Comparison of ENCODE assay signal across 18 mouse cellular contexts in genomic region chr16:21665423-21665986, GRCm38 (mm10). TPM values are rescaled to one million over a fixed set of nuclear protein-coding genes. Genes with fewer than 3 reads are reported as not detected.
DNase-seq lines count a peak whose midpoint lies in the region; ATAC-seq and TF ChIP-seq lines count a peak whose summit lies in the region.
"Had no signal": no experiment of that assay in that cellular context is flagged by ENCODE, and none has a peak within 500 bp of the region (broad histone marks: within the 10 kb centered on the region; RNA-seq: fewer than 3 reads in every experiment).

No protein-coding gene starts in this region.

- peak overlapping the region; percentile 14; the same call in 1 of the 2 replicates for H3K27ac ChIP-seq in layer of hippocampus, adult 2 months
- H3K27ac ChIP-seq in forebrain, embryonic 16.5 days (ENCODE audit: low read length), result no peak overlapping the region
- peak overlapping the region; percentile 89 for H3K27ac ChIP-seq in midbrain, embryonic 12.5 days (replicated peaks)
- no peak overlapping the region for H3K27ac ChIP-seq in heart, embryonic 12.5 days (ENCODE audit: poor library complexity, severe bottlenecking)
- H3K27ac ChIP-seq: heart, embryonic 15.5 days; intestine, embryonic 15.5 days; limb, embryonic 13.5 days had no signal

- no peak for TF ChIP-seq POLR2A in lung, adult 2 months (IDR thresholded peaks at IDR 0.05; ENCODE audit: borderline replicate concordance, extremely low read depth, low read depth, low read length)

- H3K27me3 ChIP-seq in forebrain, embryonic 16.5 days (replicated peaks; ENCODE audit: control insufficient read depth, insufficient read depth, low read length), result no peaks in the 10 kb centered on the region
- H3K27me3 ChIP-seq in midbrain, embryonic 12.5 days, result no peaks in the 10 kb centered on the region
- peaks cover 14% of the 10 kb centered on the region; the same call in 1 of the 2 replicates for H3K27me3 ChIP-seq in heart, embryonic 12.5 days (replicated peaks)
- H3K27me3 ChIP-seq: intestine, embryonic 15.5 days had no signal

- TF ChIP-seq CTCF in layer of hippocampus, adult 2 months (conservative IDR thresholded peaks at IDR 0.05), result no peak
- TF ChIP-seq CTCF in lung, adult 2 months (IDR thresholded peaks at IDR 0.05; ENCODE audit: insufficient read depth, low read length), result no peak

- H3K4me1 ChIP-seq in forebrain, embryonic 16.5 days (replicated peaks; ENCODE audit: control insufficient read depth, insufficient read depth, low read length), result peaks cover 15% of the 10 kb centered on the region
- H3K4me1 ChIP-seq in midbrain, embryonic 12.5 days, result peaks cover 41% of the 10 kb centered on the region
- no peaks in the 10 kb centered on the region for H3K4me1 ChIP-seq in lung, adult 2 months (ENCODE audit: control insufficient read depth, insufficient read depth, low read length)
- peaks cover 15% of the 10 kb centered on the region for H3K4me1 ChIP-seq in heart, embryonic 12.5 days (replicated peaks)
- H3K4me1 ChIP-seq: intestine, embryonic 15.5 days had no signal

- H3K9ac ChIP-seq in forebrain, embryonic 16.5 days (replicated peaks; ENCODE audit: low read depth, low read length), result 0 out of 2 replicates have a peak overlapping the region, but pooled peaks have one; percentile 17
- H3K9ac ChIP-seq in midbrain, embryonic 12.5 days (replicated peaks), result no peak overlapping the region
- H3K9ac ChIP-seq in heart, embryonic 12.5 days, result no peak overlapping the region
- H3K9ac ChIP-seq: heart, embryonic 15.5 days; intestine, embryonic 15.5 days; limb, embryonic 13.5 days; lung, embryonic 14.5 days had no signal

- H3K4me2 ChIP-seq in forebrain, embryonic 16.5 days (ENCODE audit: low read length), result no peak overlapping the region
- peak overlapping the region; percentile 35 for H3K4me2 ChIP-seq in midbrain, embryonic 12.5 days (replicated peaks)
- no peak overlapping the region for H3K4me2 ChIP-seq in heart, embryonic 12.5 days
- H3K4me2 ChIP-seq: heart, embryonic 15.5 days; intestine, embryonic 15.5 days; limb, embryonic 13.5 days; lung, embryonic 14.5 days had no signal

- no peaks in the 10 kb centered on the region for H3K36me3 ChIP-seq in forebrain, embryonic 16.5 days (ENCODE audit: control insufficient read depth, insufficient read depth)
- peaks cover 13% of the 10 kb centered on the region; the same call in 1 of the 2 replicates for H3K36me3 ChIP-seq in midbrain, embryonic 12.5 days
- H3K36me3 ChIP-seq in heart, embryonic 12.5 days, result no peaks in the 10 kb centered on the region
- H3K36me3 ChIP-seq: heart, embryonic 15.5 days; intestine, embryonic 15.5 days; limb, embryonic 13.5 days had no signal

- no peak overlapping the region for H3K4me3 ChIP-seq in layer of hippocampus, adult 2 months
- no peak overlapping the region for H3K4me3 ChIP-seq in forebrain, embryonic 16.5 days (replicated peaks; ENCODE audit: low read length)
- H3K4me3 ChIP-seq in midbrain, embryonic 12.5 days, result no peak overlapping the region
- no peak overlapping the region for H3K4me3 ChIP-seq in lung, adult 2 months (replicated peaks; ENCODE audit: extremely low read depth, low read depth, low read length)
- no peak overlapping the region for H3K4me3 ChIP-seq in heart, embryonic 12.5 days
- H3K4me3 ChIP-seq: erythroblast, embryonic 14.5 days; heart, embryonic 15.5 days; intestine, embryonic 15.5 days; limb, embryonic 13.5 days had no signal

- peak; percentile 31; the same call in 1 of the 2 replicates for ATAC-seq in forebrain, embryonic 16.5 days
- peak; percentile 72 for ATAC-seq in midbrain, embryonic 12.5 days (ENCODE audit: low FRiP score, low read depth)
- no peak for ATAC-seq in heart, embryonic 12.5 days (ENCODE audit: insufficient number of reproducible peaks, low FRiP score)
- ATAC-seq: activated CD4-positive, CD25-positive, alpha-beta regulatory T cell, adult 4 months; intestine, embryonic 15.5 days had no signal

- DNase-seq in layer of hippocampus, adult 2 months (ENCODE audit: low spot score in 2 of 2), result no peak
- DNase-seq in layer of hippocampus, adult 18-20 months (ENCODE audit: low spot score in 2 of 2), result no peak
- DNase-seq in retina, postnatal 1 day, result peak; percentile 60
- no peak for DNase-seq in lung, adult 2 months
- DNase-seq in kidney, adult 9 months, result no peak
- DNase-seq: gastrocnemius, postnatal 10 days; kidney, postnatal 25 days; layer of hippocampus, postnatal 36 days; lung, embryonic 14.5 days; right cerebral cortex, postnatal 4 days had no signal

- 10% methylated on average over 4 of the region's 4 CpGs for WGBS in forebrain, embryonic 16.5 days
- WGBS in midbrain, embryonic 12.5 days, result 5% methylated on average over 4 of the region's 4 CpGs
- 53% methylated on average over 4 of the region's 4 CpGs for WGBS in lung, adult 2 months
- 29% methylated on average over 4 of the region's 4 CpGs for WGBS in heart, embryonic 12.5 days

- H3K9me3 ChIP-seq in forebrain, embryonic 16.5 days (ENCODE audit: control insufficient read depth, low read length), result 0 out of 2 replicates have a peak, but pooled peaks cover 2% of the 10 kb centered on the region
- H3K9me3 ChIP-seq in midbrain, embryonic 12.5 days, result no peaks in the 10 kb centered on the region
- peaks cover 3% of the 10 kb centered on the region; the same call in 1 of the 2 replicates for H3K9me3 ChIP-seq in heart, embryonic 12.5 days (replicated peaks)
- H3K9me3 ChIP-seq: heart, embryonic 15.5 days; intestine, embryonic 15.5 days had no signal

RNA-seq across cellular contexts. Expression of gene 2510009E07Rik, which starts 29.0 kb away (rescaled TPM):
- total RNA-seq in layer of hippocampus, adult 2 months (2021), result 10 to 100 TPM; 38.4 to 40.3 TPM
- 10 to 100 TPM; 38.0 to 43.8 TPM for total RNA-seq in layer of hippocampus, adult 18-20 months (2021)
- 43.0 and 43.9 TPM in 2 replicates for polyA plus RNA-seq in forebrain, embryonic 16.5 days (2015; fragmentation: Nextera tagmentation; extraction: Ambion mirVana)
- 144 and 150 TPM in 2 replicates for polyA plus RNA-seq in midbrain, embryonic 12.5 days (2016; fragmentation: Nextera tagmentation; extraction: Ambion mirVana)
- polyA plus RNA-seq in lung, adult 2 months (2012; rRNA removed), result 20.9 and 22.5 TPM in 2 replicates
- 26.7 and 26.8 TPM in 2 replicates for polyA plus RNA-seq in heart, embryonic 12.5 days (2016; fragmentation: Nextera tagmentation; extraction: Ambion mirVana)
- polyA plus RNA-seq: erythroblast, embryonic 14.5 days had no signal

Comparison
In these comparisons a context has a peak if more than half of its experiments do, and no peak if none do; other contexts are left out.
1. H3K27ac ChIP-seq: peak in layer of hippocampus, adult 2 months (single experiment) and midbrain, embryonic 12.5 days (single experiment); none in forebrain, embryonic 16.5 days (single experiment) and heart, embryonic 12.5 days (single experiment).